Mouse (Mus musculus): ENCODE data around the gene Znrf2. TPM values are rescaled to one million over a fixed set of nuclear protein-coding genes. Genes with fewer than 3 reads are reported as not detected.
"Not testable (repeated sequence)": the region's sequence is repeated elsewhere in the genome, so short reads cannot be mapped to it uniquely, and the experiment has no call there.

Znrf2 gene
- polyA plus RNA-seq, 1 experiment from 2014 or later = 5.3 TPM

- Histone ChIP-seq H3K4me1 (ENCODE audit: control insufficient read depth, insufficient read depth, low read length) (peaks cover 37% of the 10 kb centered on the region), H3K9ac (ENCODE audit: low read length) (no peak overlapping the region), H3K4me3 (replicated peaks; ENCODE audit: low read length) (peak overlapping the region; percentile 84; the same call in 1 of the 2 replicates), H3K9me3 (replicated peaks; ENCODE audit: control insufficient read depth, low read length) (no peaks in the 10 kb centered on the region), H3K4me2 (ENCODE audit: low read depth, low read length) (peak overlapping the region; percentile 81), H3K36me3 (ENCODE audit: control insufficient read depth, insufficient read depth, low read length) (no peaks in the 10 kb centered on the region), H3K27ac (ENCODE audit: low read length) (peak overlapping the region; percentile 43; the same call in 1 of the 2 replicates), H3K27me3 (ENCODE audit: control insufficient read depth, insufficient read depth, low read length) (no peaks in the 10 kb centered on the region)
- WGBS = 74% methylated on average over 9 of the region's 9 CpGs
- no peak for ATAC-seq (ENCODE audit: insufficient read depth, low FRiP score)
Measured at GRCm38 (mm10) chr6:54815428-54816130, 1.1 kb upstream of the Znrf2 start.

GRCm38 (mm10) chr6:54817266-54817767 is 601 bp downstream of the Znrf2 start:
- Histone ChIP-seq H3K4me2 (ENCODE audit: low read depth, low read length) (peak overlapping the region; percentile 81), H3K9ac (ENCODE audit: low read length) (peak overlapping the region; percentile 97), H3K4me3 (replicated peaks; ENCODE audit: low read length) (peak overlapping the region; percentile 84), H3K36me3 (ENCODE audit: control insufficient read depth, insufficient read depth, low read length) (no peaks in the 10 kb centered on the region), H3K27ac (ENCODE audit: low read length) (peak overlapping the region; percentile 97), H3K4me1 (ENCODE audit: control insufficient read depth, insufficient read depth, low read length) (peaks cover 29% of the 10 kb centered on the region), H3K9me3 (replicated peaks; ENCODE audit: control insufficient read depth, low read length) (no peaks in the 10 kb centered on the region), H3K27me3 (ENCODE audit: control insufficient read depth, insufficient read depth, low read length) (no peaks in the 10 kb centered on the region)
- WGBS = 0% methylated on average over 36 of the region's 39 CpGs
- ATAC-seq (ENCODE audit: insufficient read depth, low FRiP score) = peak; percentile 19; the same call in 1 of the 2 replicates

- WGBS = 63% methylated on average over 2 of the region's 2 CpGs
- peak overlapping the region; percentile 81 for H3K4me2 ChIP-seq (ENCODE audit: low read depth, low read length)
- no peaks in the 10 kb centered on the region for H3K36me3 ChIP-seq (ENCODE audit: control insufficient read depth, insufficient read depth, low read length)
Measured at GRCm38 (mm10) chr6:54818389-54818788, 1.7 kb downstream of the Znrf2 start.

GRCm38 (mm10) chr6:54819272-54819671 is 2.6 kb downstream of the Znrf2 start:
- Histone ChIP-seq H3K9ac (ENCODE audit: low read length) (no peak overlapping the region), H3K4me3 (replicated peaks; ENCODE audit: low read length) (no peak overlapping the region), H3K27me3 (ENCODE audit: control insufficient read depth, insufficient read depth, low read length) (no peaks in the 10 kb centered on the region), H3K4me2 (ENCODE audit: low read depth, low read length) (peak overlapping the region; percentile 34; the same call in 1 of the 2 replicates), H3K9me3 (replicated peaks; ENCODE audit: control insufficient read depth, low read length) (no peaks in the 10 kb centered on the region), H3K4me1 (ENCODE audit: control insufficient read depth, insufficient read depth, low read length) (peaks cover 20% of the 10 kb centered on the region), H3K27ac (ENCODE audit: low read length) (no peak overlapping the region), H3K36me3 (ENCODE audit: control insufficient read depth, insufficient read depth, low read length) (no peaks in the 10 kb centered on the region)
- ATAC-seq (ENCODE audit: insufficient read depth, low FRiP score) = no peak
- 42% methylated on average over 4 of the region's 4 CpGs for WGBS

More at GRCm38 (mm10) chr6:54818389-54818788, 1.7 kb downstream of the Znrf2 start:
- Histone ChIP-seq H3K4me1 (ENCODE audit: control insufficient read depth, insufficient read depth, low read length) (peaks cover 20% of the 10 kb centered on the region), H3K27me3 (ENCODE audit: control insufficient read depth, insufficient read depth, low read length) (no peaks in the 10 kb centered on the region), H3K27ac (ENCODE audit: low read length) (no peak overlapping the region), H3K9ac (ENCODE audit: low read length) (0 out of 2 replicates have a peak overlapping the region, but pooled peaks have one; percentile 97), H3K9me3 (replicated peaks; ENCODE audit: control insufficient read depth, low read length) (no peaks in the 10 kb centered on the region), H3K4me3 (replicated peaks; ENCODE audit: low read length) (peak overlapping the region; percentile 84)
- ATAC-seq (ENCODE audit: insufficient read depth, low FRiP score) = no peak

- no peaks in the 10 kb centered on the region for H3K36me3 ChIP-seq (ENCODE audit: control insufficient read depth, insufficient read depth, low read length)
- no peaks in the 10 kb centered on the region for H3K27me3 ChIP-seq (ENCODE audit: control insufficient read depth, insufficient read depth, low read length)
- no peak for ATAC-seq (ENCODE audit: insufficient read depth, low FRiP score)
- peaks cover 20% of the 10 kb centered on the region for H3K4me1 ChIP-seq (ENCODE audit: control insufficient read depth, insufficient read depth, low read length)
- no peak overlapping the region for H3K4me3 ChIP-seq (replicated peaks; ENCODE audit: low read length)
- no peak overlapping the region for H3K4me2 ChIP-seq (ENCODE audit: low read depth, low read length)
- H3K9me3 ChIP-seq (replicated peaks; ENCODE audit: control insufficient read depth, low read length) = no peaks in the 10 kb centered on the region
- H3K9ac ChIP-seq (ENCODE audit: low read length) = no peak overlapping the region
- H3K27ac ChIP-seq (ENCODE audit: low read length) = no peak overlapping the region
- WGBS = 65% methylated on average over 3 of the region's 3 CpGs
Measured at GRCm38 (mm10) chr6:54819746-54820145, 3.0 kb downstream of the Znrf2 start.

- peaks cover 18% of the 10 kb centered on the region for H3K4me1 ChIP-seq (ENCODE audit: control insufficient read depth, insufficient read depth, low read length)
- no peak for ATAC-seq (ENCODE audit: insufficient read depth, low FRiP score)
- H3K9me3 ChIP-seq (replicated peaks; ENCODE audit: control insufficient read depth, low read length) = no peaks in the 10 kb centered on the region
- no peak overlapping the region for H3K4me3 ChIP-seq (replicated peaks; ENCODE audit: low read length)
- no peak overlapping the region for H3K9ac ChIP-seq (ENCODE audit: low read length)
- no peak overlapping the region for H3K4me2 ChIP-seq (ENCODE audit: low read depth, low read length)
- H3K36me3 ChIP-seq (ENCODE audit: control insufficient read depth, insufficient read depth, low read length) = no peaks in the 10 kb centered on the region
- H3K27ac ChIP-seq (ENCODE audit: low read length) = no peak overlapping the region
- H3K27me3 ChIP-seq (ENCODE audit: control insufficient read depth, insufficient read depth, low read length) = no peaks in the 10 kb centered on the region
- WGBS = 67% methylated on average over 4 of the region's 4 CpGs
Measured at GRCm38 (mm10) chr6:54822348-54822747, 5.6 kb downstream of the Znrf2 start.

GRCm38 (mm10) chr6:54824561-54824960 is 7.8 kb downstream of the Znrf2 start:
- H3K4me1 ChIP-seq (ENCODE audit: control insufficient read depth, insufficient read depth, low read length); H3K4me2 ChIP-seq (ENCODE audit: low read depth, low read length); H3K9me3 ChIP-seq (replicated peaks; ENCODE audit: control insufficient read depth, low read length); H3K27me3 ChIP-seq (ENCODE audit: control insufficient read depth, insufficient read depth, low read length); H3K9ac ChIP-seq (ENCODE audit: low read length); H3K27ac ChIP-seq (ENCODE audit: low read length); H3K4me3 ChIP-seq (replicated peaks; ENCODE audit: low read length); ATAC-seq (ENCODE audit: insufficient read depth, low FRiP score); H3K36me3 ChIP-seq (ENCODE audit: control insufficient read depth, insufficient read depth, low read length): not testable (repeated sequence)
- 90% methylated on average over 2 of the region's 2 CpGs for WGBS

GRCm38 (mm10) chr6:54827481-54827880 is 10.8 kb downstream of the Znrf2 start:
- no peak overlapping the region for H3K4me2 ChIP-seq (ENCODE audit: low read depth, low read length)
- no peaks in the 10 kb centered on the region for H3K9me3 ChIP-seq (replicated peaks; ENCODE audit: control insufficient read depth, low read length)
- H3K36me3 ChIP-seq (ENCODE audit: control insufficient read depth, insufficient read depth, low read length) = no peaks in the 10 kb centered on the region
- H3K9ac ChIP-seq (ENCODE audit: low read length) = no peak overlapping the region
- H3K27ac ChIP-seq (ENCODE audit: low read length) = no peak overlapping the region
- no peak for ATAC-seq (ENCODE audit: insufficient read depth, low FRiP score)
- no peak overlapping the region for H3K4me3 ChIP-seq (replicated peaks; ENCODE audit: low read length)
- H3K4me1 ChIP-seq (ENCODE audit: control insufficient read depth, insufficient read depth, low read length) = 0 out of 2 replicates have a peak, but pooled peaks cover 11% of the 10 kb centered on the region
- WGBS = 75% methylated on average over 5 of the region's 5 CpGs
- no peaks in the 10 kb centered on the region for H3K27me3 ChIP-seq (ENCODE audit: control insufficient read depth, insufficient read depth, low read length)

- no peak overlapping the region for H3K4me2 ChIP-seq (ENCODE audit: low read depth, low read length)
- 78% methylated on average over 1 of the region's 1 CpGs for WGBS
- no peak overlapping the region for H3K27ac ChIP-seq (ENCODE audit: low read length)
- no peak for ATAC-seq (ENCODE audit: insufficient read depth, low FRiP score)
- no peaks in the 10 kb centered on the region for H3K9me3 ChIP-seq (replicated peaks; ENCODE audit: control insufficient read depth, low read length)
- H3K9ac ChIP-seq (ENCODE audit: low read length) = no peak overlapping the region
- H3K36me3 ChIP-seq (ENCODE audit: control insufficient read depth, insufficient read depth, low read length) = no peaks in the 10 kb centered on the region
- no peaks in the 10 kb centered on the region for H3K27me3 ChIP-seq (ENCODE audit: control insufficient read depth, insufficient read depth, low read length)
- H3K4me3 ChIP-seq (replicated peaks; ENCODE audit: low read length) = no peak overlapping the region
- 0 out of 2 replicates have a peak, but pooled peaks cover 11% of the 10 kb centered on the region for H3K4me1 ChIP-seq (ENCODE audit: control insufficient read depth, insufficient read depth, low read length)
Measured at GRCm38 (mm10) chr6:54828274-54828673, 11.6 kb downstream of the Znrf2 start.

Measured in stomach, embryonic 16.5 days (tissue).